Mouse (Mus musculus) thymus, postnatal 25 days (tissue): ENCODE measurements around the gene Apeh.
A peak's percentile ranks its signal among the peaks of the same experiment; 100 is the strongest.

ENCODE experiments used
- DNase-seq: peaks from one replicate; pipeline ENCODE4 v3.0.0; 2022

Gene Apeh

DNA sequence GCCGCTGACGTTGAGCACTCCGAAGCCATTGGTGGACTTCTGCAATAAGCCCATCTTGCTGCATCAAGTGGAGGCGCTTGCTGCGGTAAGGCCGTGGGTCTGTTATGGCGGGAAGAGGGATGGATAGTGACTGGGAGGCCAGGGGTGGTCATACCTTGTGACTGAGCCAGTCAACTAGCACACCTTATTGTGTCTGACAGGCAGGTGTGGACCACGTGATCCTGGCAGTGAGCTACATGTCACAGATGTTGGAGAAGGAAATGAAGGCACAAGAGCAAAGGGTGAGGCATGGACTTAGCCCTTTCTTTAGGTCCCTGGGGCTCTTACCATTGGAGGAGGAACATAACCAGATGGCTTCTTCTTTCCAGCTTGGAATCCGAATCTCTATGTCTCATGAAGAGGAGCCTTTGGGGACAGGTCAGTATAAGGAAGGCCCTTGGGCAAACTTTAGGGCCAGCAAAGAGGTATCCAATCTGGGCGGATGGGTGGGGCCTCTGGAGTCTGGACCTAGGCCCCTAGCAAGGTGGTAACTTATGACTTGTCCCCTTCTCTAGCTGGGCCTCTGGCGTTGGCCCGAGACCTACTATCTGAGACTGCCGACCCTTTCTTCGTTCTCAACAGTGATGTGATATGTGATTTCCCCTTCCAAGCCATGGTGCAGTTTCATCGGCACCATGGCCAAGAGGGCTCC, 44.7 kb downstream of the Apeh start:
- no peak for DNase-seq

GRCm38 (mm10) chr9:108049016-108049455, 45.4 kb downstream of the Apeh start, which contains the start of gene Gmppb:
Gene Gmppb (plus strand): TSS chr9:108049242.
- DNase-seq: peak; percentile 91

- no peak for DNase-seq
Observed at GRCm38 (mm10) chr9:108048566-108048955, 45.8 kb downstream of the Apeh start.

DNA sequence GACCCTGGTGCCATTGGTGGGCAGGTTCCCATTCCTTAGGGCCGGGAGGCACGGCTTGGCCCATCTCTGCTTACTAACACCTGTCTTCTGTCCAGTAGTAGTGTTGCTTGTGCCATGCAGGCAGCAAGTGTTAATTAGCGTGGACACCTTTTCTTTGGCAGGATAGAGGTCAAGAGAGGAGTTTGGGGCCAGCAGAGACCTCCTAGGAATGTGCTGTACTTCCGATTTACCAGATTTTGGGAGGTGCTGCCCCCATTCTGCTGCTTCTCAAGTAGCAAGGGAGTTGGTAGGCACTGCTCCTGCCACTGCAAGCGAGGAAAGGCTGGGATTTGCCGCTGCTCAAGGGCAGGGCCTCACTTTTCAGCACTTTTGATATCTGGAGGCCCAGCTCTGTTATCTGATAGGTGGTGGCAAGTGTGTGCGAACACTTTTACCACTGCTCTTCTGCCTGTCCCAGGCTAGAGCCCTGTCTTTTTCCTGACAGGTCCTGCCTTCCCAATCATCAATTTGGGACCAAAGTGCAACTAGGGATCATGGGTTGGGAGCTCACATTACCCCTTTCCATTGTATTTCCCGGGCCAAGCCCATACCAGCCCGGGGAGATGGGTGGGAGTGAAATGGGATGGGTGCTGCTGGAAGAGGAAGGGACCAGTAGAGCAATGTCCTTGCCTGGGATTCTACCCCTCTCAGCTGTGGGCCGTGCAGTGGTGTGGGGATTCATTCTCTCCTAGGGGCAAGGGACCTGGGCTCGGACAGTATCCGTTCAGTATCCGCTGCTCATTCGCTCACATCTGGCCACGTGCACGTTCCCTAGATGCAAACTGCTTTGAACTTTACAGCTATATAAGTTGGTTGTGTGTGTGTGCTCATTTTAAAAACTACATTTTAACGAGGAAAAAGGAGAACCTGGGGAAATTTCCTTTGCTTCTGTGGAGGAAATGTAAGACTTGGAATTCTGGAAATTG, 46.5 kb downstream of the Apeh start:
- no peak for DNase-seq

DNA sequence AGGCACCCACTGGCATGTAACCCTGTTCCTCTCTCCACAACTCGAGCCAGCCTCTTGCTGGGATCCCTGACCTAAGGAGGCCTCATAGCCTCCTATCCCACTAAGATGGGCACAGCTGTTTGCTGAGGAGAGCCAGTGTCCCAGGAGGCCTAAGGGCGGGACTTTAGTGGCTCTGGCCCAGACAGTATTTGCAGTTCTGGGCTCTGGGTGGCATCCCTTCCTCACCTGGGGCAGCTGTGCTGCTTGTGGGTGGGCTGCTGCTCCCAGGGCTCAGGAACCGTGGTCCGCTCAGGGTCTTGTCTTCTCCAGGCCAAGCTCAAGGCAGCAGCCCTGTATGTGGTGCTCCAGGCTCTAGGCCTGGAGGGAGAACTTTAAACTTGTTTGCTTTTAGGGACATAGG, 47.8 kb downstream of the Apeh start:
- no peak for DNase-seq

- no peak for DNase-seq
Observed at GRCm38 (mm10) chr9:108044751-108045492, 49.5 kb downstream of the Apeh start.
